Mouse (Mus musculus): ENCODE measurements around the gene Cdc5l.
A peak's percentile ranks its signal among the peaks of the same experiment; 100 is the strongest.

Cdc5l gene

DNA sequence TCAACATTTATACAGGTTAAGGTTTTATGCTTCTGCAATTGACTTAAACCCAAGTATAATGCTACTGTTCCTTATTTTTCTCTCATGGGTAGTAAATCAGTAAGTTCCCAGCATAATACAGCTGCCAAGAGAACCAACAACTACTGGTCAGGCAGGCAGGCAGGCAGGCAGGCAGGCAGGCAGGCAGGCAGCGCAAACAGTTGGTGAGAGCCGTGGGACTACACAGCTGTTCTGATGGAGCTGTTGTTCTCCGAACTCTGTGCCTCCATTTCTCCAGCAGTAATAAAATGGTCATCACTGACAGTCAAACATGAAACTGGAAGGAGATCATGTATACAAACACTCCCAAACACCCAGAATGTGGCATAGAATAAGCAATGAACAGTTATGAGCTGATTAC lies 39.8 kb downstream of the Cdc5l start:
- TF ChIP-seq POU5F1 (IDR thresholded peaks at IDR 0.05; ENCODE audit: borderline replicate concordance, low read length) (no peak), NANOG (IDR thresholded peaks at IDR 0.05; ENCODE audit: borderline replicate concordance, low read length) (no peak), CTCF (conservative IDR thresholded peaks at IDR 0.05; ENCODE audit: low read length) (no peak)
- Histone ChIP-seq H3K4me1 (replicated peaks; ENCODE audit: low read depth, low read length) (peaks cover 37% of the 10 kb centered on the region), H3K27me3 (ENCODE audit: insufficient read depth, low read length) (no peaks in the 10 kb centered on the region), H3K9me3 (ENCODE audit: low read length) (no peaks in the 10 kb centered on the region), H3K36me3 (ENCODE audit: insufficient read depth, low read length) (peaks cover 89% of the 10 kb centered on the region), H3K4me3 (replicated peaks; ENCODE audit: low read length) (no peak overlapping the region)

DNA sequence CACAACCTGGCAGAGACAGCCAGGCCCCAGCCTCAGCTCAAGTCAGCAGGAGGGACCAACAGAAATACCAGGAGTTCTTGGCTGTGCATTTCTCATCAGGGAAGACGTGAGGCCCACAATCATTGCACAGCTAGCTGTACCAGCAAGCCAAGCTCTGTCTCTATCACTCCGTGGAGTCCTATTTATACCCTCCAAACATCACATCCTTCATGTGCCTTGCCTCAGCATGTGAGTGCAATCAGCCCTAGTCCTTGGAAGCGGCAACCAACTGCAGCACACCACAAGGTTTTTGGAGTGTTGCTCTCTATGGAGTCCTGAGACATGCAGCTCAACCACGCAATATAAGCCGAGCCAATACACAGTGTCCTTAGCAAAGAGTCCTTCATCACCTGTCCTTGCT lies 43.6 kb downstream of the Cdc5l start:
- TF ChIP-seq POU5F1 (IDR thresholded peaks at IDR 0.05; ENCODE audit: borderline replicate concordance, low read length), result no peak
- TF ChIP-seq NANOG (IDR thresholded peaks at IDR 0.05; ENCODE audit: borderline replicate concordance, low read length), result no peak
- no peak for TF ChIP-seq CTCF (conservative IDR thresholded peaks at IDR 0.05; ENCODE audit: low read length)
- H3K4me3 ChIP-seq (replicated peaks; ENCODE audit: low read length), result no peak overlapping the region
- peaks cover 37% of the 10 kb centered on the region for H3K4me1 ChIP-seq (replicated peaks; ENCODE audit: low read depth, low read length)
- H3K27me3 ChIP-seq (ENCODE audit: insufficient read depth, low read length), result no peaks in the 10 kb centered on the region
- H3K36me3 ChIP-seq (ENCODE audit: insufficient read depth, low read length), result peaks cover 90% of the 10 kb centered on the region
- H3K9me3 ChIP-seq (ENCODE audit: low read length), result no peaks in the 10 kb centered on the region

GRCm38 (mm10) chr17:45386986-45387385 lies 46.6 kb downstream of the Cdc5l start:
- Histone ChIP-seq H3K4me3 (replicated peaks; ENCODE audit: low read length) (peak overlapping the region; percentile 14; the same call in 1 of the 2 replicates), H3K27me3 (ENCODE audit: insufficient read depth, low read length) (no peaks in the 10 kb centered on the region), H3K36me3 (ENCODE audit: insufficient read depth, low read length) (peaks cover 77% of the 10 kb centered on the region), H3K4me1 (replicated peaks; ENCODE audit: low read depth, low read length) (peaks cover 34% of the 10 kb centered on the region), H3K9me3 (ENCODE audit: low read length) (no peaks in the 10 kb centered on the region)
- TF ChIP-seq NANOG (IDR thresholded peaks at IDR 0.05; ENCODE audit: borderline replicate concordance, low read length) (no peak), CTCF (conservative IDR thresholded peaks at IDR 0.05; ENCODE audit: low read length) (no peak), POU5F1 (IDR thresholded peaks at IDR 0.05; ENCODE audit: borderline replicate concordance, low read length) (no peak)

GRCm38 (mm10) chr17:45383305-45383704 lies 50.2 kb downstream of the Cdc5l start:
- H3K4me1 ChIP-seq (replicated peaks; ENCODE audit: low read depth, low read length), result peaks cover 18% of the 10 kb centered on the region
- no peaks in the 10 kb centered on the region for H3K9me3 ChIP-seq (ENCODE audit: low read length)
- no peaks in the 10 kb centered on the region for H3K27me3 ChIP-seq (ENCODE audit: insufficient read depth, low read length)
- no peak for TF ChIP-seq CTCF (conservative IDR thresholded peaks at IDR 0.05; ENCODE audit: low read length)
- no peak for TF ChIP-seq POU5F1 (IDR thresholded peaks at IDR 0.05; ENCODE audit: borderline replicate concordance, low read length)
- TF ChIP-seq NANOG (IDR thresholded peaks at IDR 0.05; ENCODE audit: borderline replicate concordance, low read length), result no peak
- peaks cover 43% of the 10 kb centered on the region for H3K36me3 ChIP-seq (ENCODE audit: insufficient read depth, low read length)
- H3K4me3 ChIP-seq (replicated peaks; ENCODE audit: low read length), result no peak overlapping the region

GRCm38 (mm10) chr17:45379271-45379784 lies 54.2 kb downstream of the Cdc5l start:
- no peak overlapping the region for H3K4me3 ChIP-seq (replicated peaks; ENCODE audit: low read length)
- peaks cover 8% of the 10 kb centered on the region for H3K27me3 ChIP-seq (ENCODE audit: insufficient read depth, low read length)
- no peaks in the 10 kb centered on the region for H3K9me3 ChIP-seq (ENCODE audit: low read length)
- H3K36me3 ChIP-seq (ENCODE audit: insufficient read depth, low read length), result peaks cover 10% of the 10 kb centered on the region
- no peak for TF ChIP-seq NANOG (IDR thresholded peaks at IDR 0.05; ENCODE audit: borderline replicate concordance, low read length)
- TF ChIP-seq POU5F1 (IDR thresholded peaks at IDR 0.05; ENCODE audit: borderline replicate concordance, low read length), result no peak
- no peak for TF ChIP-seq CTCF (conservative IDR thresholded peaks at IDR 0.05; ENCODE audit: low read length)
- H3K4me1 ChIP-seq (replicated peaks; ENCODE audit: low read depth, low read length), result peaks cover 6% of the 10 kb centered on the region; the same call in 1 of the 2 replicates

DNA sequence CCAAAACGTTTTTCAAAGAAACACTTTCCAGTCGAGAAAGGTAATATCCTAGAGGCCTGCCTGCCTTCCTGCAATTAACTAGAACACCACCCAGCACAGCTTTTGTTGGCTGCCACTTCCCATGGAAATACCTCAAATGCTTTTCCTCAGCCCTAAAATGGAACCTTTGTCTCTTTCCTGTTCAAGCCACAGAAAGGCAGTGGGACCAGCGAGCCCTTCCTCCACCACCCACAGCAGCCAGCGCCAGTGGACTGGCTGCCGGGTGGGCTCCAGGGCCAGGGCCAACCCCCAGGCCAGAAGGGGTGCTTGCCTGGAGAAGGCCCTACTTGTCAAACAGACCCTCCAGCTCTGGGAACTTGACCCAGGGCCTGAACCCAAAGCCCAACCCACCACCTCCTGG lies 56.2 kb downstream of the Cdc5l start:
- Histone ChIP-seq H3K36me3 (ENCODE audit: insufficient read depth, low read length) (no peaks in the 10 kb centered on the region), H3K4me3 (replicated peaks; ENCODE audit: low read length) (no peak overlapping the region), H3K27me3 (ENCODE audit: insufficient read depth, low read length) (peaks cover 15% of the 10 kb centered on the region), H3K4me1 (replicated peaks; ENCODE audit: low read depth, low read length) (peaks cover 12% of the 10 kb centered on the region; the same call in 1 of the 2 replicates), H3K9me3 (ENCODE audit: low read length) (no peaks in the 10 kb centered on the region)
- TF ChIP-seq NANOG (IDR thresholded peaks at IDR 0.05; ENCODE audit: borderline replicate concordance, low read length), result no peak
- TF ChIP-seq CTCF (conservative IDR thresholded peaks at IDR 0.05; ENCODE audit: low read length), result no peak
- TF ChIP-seq POU5F1 (IDR thresholded peaks at IDR 0.05; ENCODE audit: borderline replicate concordance, low read length), result no peak

- TF ChIP-seq CTCF (conservative IDR thresholded peaks at IDR 0.05; ENCODE audit: low read length) (peak; percentile 81), NANOG (IDR thresholded peaks at IDR 0.05; ENCODE audit: borderline replicate concordance, low read length) (no peak)
- H3K27me3 ChIP-seq (ENCODE audit: insufficient read depth, low read length), result peaks cover 29% of the 10 kb centered on the region
- H3K4me3 ChIP-seq (replicated peaks; ENCODE audit: low read length), result peak overlapping the region; percentile 56
- peaks cover 23% of the 10 kb centered on the region for H3K4me1 ChIP-seq (replicated peaks; ENCODE audit: low read depth, low read length)
- no peaks in the 10 kb centered on the region for H3K36me3 ChIP-seq (ENCODE audit: insufficient read depth, low read length)
- no peaks in the 10 kb centered on the region for H3K9me3 ChIP-seq (ENCODE audit: low read length)
These were observed 59.4 kb downstream of the Cdc5l start for GRCm38 (mm10) chr17:45373987-45374608.

DNA sequence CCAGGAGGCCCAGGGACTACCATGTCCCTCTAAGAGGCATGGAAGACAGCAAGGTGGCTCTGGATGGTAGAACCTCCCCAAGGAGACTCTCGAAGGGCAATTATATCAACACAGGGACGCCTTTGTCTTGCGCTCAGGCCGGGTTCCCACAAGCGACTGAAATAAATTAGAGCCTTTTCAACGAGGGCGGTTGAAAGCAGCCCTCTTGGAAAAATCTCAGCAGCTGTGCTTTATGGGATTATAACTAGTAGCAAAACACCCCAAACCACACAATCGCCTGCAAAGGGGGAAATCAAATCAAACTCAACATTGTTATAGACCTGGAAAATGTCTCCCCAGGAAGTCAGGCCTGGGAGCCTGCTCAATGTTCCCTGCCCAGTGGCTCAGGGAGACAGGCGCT lies 62.5 kb downstream of the Cdc5l start:
- no peaks in the 10 kb centered on the region for H3K36me3 ChIP-seq (ENCODE audit: insufficient read depth, low read length)
- TF ChIP-seq POU5F1 (IDR thresholded peaks at IDR 0.05; ENCODE audit: borderline replicate concordance, low read length) (no peak), CTCF (conservative IDR thresholded peaks at IDR 0.05; ENCODE audit: low read length) (no peak), NANOG (IDR thresholded peaks at IDR 0.05; ENCODE audit: borderline replicate concordance, low read length) (no peak)
- no peaks in the 10 kb centered on the region for H3K9me3 ChIP-seq (ENCODE audit: low read length)
- no peak overlapping the region for H3K4me3 ChIP-seq (replicated peaks; ENCODE audit: low read length)
- H3K4me1 ChIP-seq (replicated peaks; ENCODE audit: low read depth, low read length), result peaks cover 25% of the 10 kb centered on the region
- peaks cover 48% of the 10 kb centered on the region for H3K27me3 ChIP-seq (ENCODE audit: insufficient read depth, low read length)

DNA sequence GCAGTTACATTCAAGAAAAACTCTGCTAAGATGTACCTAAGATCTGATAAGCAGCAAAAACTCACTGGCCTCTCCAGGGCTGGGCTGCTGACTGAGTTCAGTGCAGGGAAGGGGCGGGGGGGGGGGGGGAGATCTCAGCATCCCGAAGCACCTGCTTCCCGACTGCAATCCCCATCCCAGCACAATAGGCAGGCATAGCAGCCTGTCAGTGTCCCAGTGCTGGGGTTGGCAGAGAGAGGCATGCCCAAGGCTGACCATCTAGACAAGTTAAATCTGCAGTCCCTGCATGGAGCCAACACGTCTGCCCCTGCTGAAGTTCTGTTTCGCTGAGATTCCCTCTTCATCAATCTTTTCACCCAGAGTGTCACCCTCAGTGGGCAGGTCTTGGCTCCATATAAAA lies 63.0 kb downstream of the Cdc5l start:
- no peak overlapping the region for H3K4me3 ChIP-seq (replicated peaks; ENCODE audit: low read length)
- H3K27me3 ChIP-seq (ENCODE audit: insufficient read depth, low read length), result peaks cover 43% of the 10 kb centered on the region
- H3K4me1 ChIP-seq (replicated peaks; ENCODE audit: low read depth, low read length), result peaks cover 25% of the 10 kb centered on the region
- TF ChIP-seq NANOG (IDR thresholded peaks at IDR 0.05; ENCODE audit: borderline replicate concordance, low read length) (no peak), POU5F1 (IDR thresholded peaks at IDR 0.05; ENCODE audit: borderline replicate concordance, low read length) (no peak), CTCF (conservative IDR thresholded peaks at IDR 0.05; ENCODE audit: low read length) (no peak)
- no peaks in the 10 kb centered on the region for H3K9me3 ChIP-seq (ENCODE audit: low read length)
- no peaks in the 10 kb centered on the region for H3K36me3 ChIP-seq (ENCODE audit: insufficient read depth, low read length)

All from E14TG2a.4 (cell line).